Mouse (Mus musculus): Measurements from ENCODE around the gene Tgfbr3l. TPM values are rescaled to one million over a fixed set of nuclear protein-coding genes. Genes with fewer than 3 reads are reported as not detected.

Gene Tgfbr3l
- polyA plus RNA-seq, 1 experiment from 2014 or later, result 6.5 TPM

- no peak overlapping the region for H3K4me3 ChIP-seq (replicated peaks)
- H3K9ac ChIP-seq, result no peak overlapping the region
- H3K27me3 ChIP-seq, result no peaks in the 10 kb centered on the region
- H3K4me2 ChIP-seq, result no peak overlapping the region
- H3K9me3 ChIP-seq (replicated peaks), result no peaks in the 10 kb centered on the region
- ATAC-seq (replicated peaks; ENCODE audit: low FRiP score), result no peak
- peaks cover 99% of the 10 kb centered on the region for H3K36me3 ChIP-seq
- no peak overlapping the region for H3K27ac ChIP-seq
- H3K4me1 ChIP-seq, result no peaks in the 10 kb centered on the region
- 92% methylated on average over 5 of the region's 5 CpGs for WGBS
Observed at GRCm38 (mm10) chr8:4292738-4293137, 44.7 kb downstream of the Tgfbr3l start.

DNA sequence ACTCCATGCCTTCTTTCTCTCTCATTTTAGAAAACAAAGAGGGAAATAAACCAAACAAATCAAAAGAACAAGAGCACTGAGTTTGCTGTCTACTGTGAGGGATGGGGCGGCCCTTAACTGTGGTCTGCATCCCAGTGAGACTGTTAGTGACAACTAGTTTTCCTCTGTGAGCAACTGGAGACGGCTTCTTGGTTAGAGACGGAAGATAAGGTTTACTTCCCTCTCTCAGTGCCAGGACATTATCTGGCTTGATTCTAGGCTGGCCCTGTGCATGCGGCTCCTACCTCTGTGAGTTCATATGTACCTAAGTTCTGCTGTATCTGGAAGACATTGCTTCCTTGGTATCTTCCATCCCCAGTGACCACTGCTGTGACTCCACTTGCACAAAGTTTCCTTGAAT is 49.8 kb downstream of the Tgfbr3l start:
- ATAC-seq (replicated peaks; ENCODE audit: low FRiP score), result no peak
- no peaks in the 10 kb centered on the region for H3K9me3 ChIP-seq (replicated peaks)
- no peak overlapping the region for H3K4me3 ChIP-seq (replicated peaks)
- H3K27ac ChIP-seq, result no peak overlapping the region
- no peak overlapping the region for H3K9ac ChIP-seq
- H3K36me3 ChIP-seq, result peaks cover 100% of the 10 kb centered on the region
- 96% methylated on average over 4 of the region's 4 CpGs for WGBS
- H3K27me3 ChIP-seq, result no peaks in the 10 kb centered on the region
- H3K4me1 ChIP-seq, result no peaks in the 10 kb centered on the region
- no peak overlapping the region for H3K4me2 ChIP-seq

Other genes starting within 250 kb of the Tgfbr3l start
- gene Cd209f, start 142.4 kb upstream of the Tgfbr3l start, polyA plus RNA-seq (2015; fragmentation: Nextera tagmentation; extraction: Ambion mirVana), result not detected in 2 replicates
- not detected in 2 replicates for gene Cd209g, start 114.1 kb upstream of the Tgfbr3l start, polyA plus RNA-seq (2015; fragmentation: Nextera tagmentation; extraction: Ambion mirVana)
- 23.7 and 28.8 TPM in 2 replicates for gene Evi5l, start 81.6 kb upstream of the Tgfbr3l start, polyA plus RNA-seq (2015; fragmentation: Nextera tagmentation; extraction: Ambion mirVana)
- 4.4 and 4.9 TPM in 2 replicates for gene Prr36, start 30.8 kb upstream of the Tgfbr3l start, polyA plus RNA-seq (2015; fragmentation: Nextera tagmentation; extraction: Ambion mirVana)
- 0.78 and 1.0 TPM in 2 replicates for gene Lrrc8e, start 21.4 kb upstream of the Tgfbr3l start, polyA plus RNA-seq (2015; fragmentation: Nextera tagmentation; extraction: Ambion mirVana)
- gene Map2k7, start 9.5 kb upstream of the Tgfbr3l start, polyA plus RNA-seq (2015; fragmentation: Nextera tagmentation; extraction: Ambion mirVana), result 28.0 and 31.5 TPM in 2 replicates
- 0.86 and 0.91 TPM in 2 replicates for gene Gm49320, start 9.3 kb upstream of the Tgfbr3l start, polyA plus RNA-seq (2015; fragmentation: Nextera tagmentation; extraction: Ambion mirVana)
- 56.1 and 62.9 TPM in 2 replicates for gene Snapc2, start 4.9 kb downstream of the Tgfbr3l start, polyA plus RNA-seq (2015; fragmentation: Nextera tagmentation; extraction: Ambion mirVana)
- 98.6 and 110 TPM in 2 replicates for gene Ctxn1, start 11.1 kb downstream of the Tgfbr3l start, polyA plus RNA-seq (2015; fragmentation: Nextera tagmentation; extraction: Ambion mirVana)
- gene Timm44, start 27.7 kb downstream of the Tgfbr3l start, polyA plus RNA-seq (2015; fragmentation: Nextera tagmentation; extraction: Ambion mirVana), result 64.5 and 69.5 TPM in 2 replicates
- 17.2 and 18.2 TPM in 2 replicates for gene Ccl25, start 77.0 kb downstream of the Tgfbr3l start, polyA plus RNA-seq (2015; fragmentation: Nextera tagmentation; extraction: Ambion mirVana)
- 257 and 267 TPM in 2 replicates for gene Elavl1, start 77.2 kb downstream of the Tgfbr3l start, polyA plus RNA-seq (2015; fragmentation: Nextera tagmentation; extraction: Ambion mirVana)
- 15.5 and 17.1 TPM in 2 replicates for gene Cers4, start 244.8 kb downstream of the Tgfbr3l start, polyA plus RNA-seq (2015; fragmentation: Nextera tagmentation; extraction: Ambion mirVana)

Data from kidney, embryonic 15.5 days (tissue).